Mouse (Mus musculus) adrenal gland, adult (tissue): Measurements from ENCODE around the gene Hs3st6.
A peak's percentile ranks its signal among the peaks of the same experiment; 100 is the strongest.

Experiments
- DNase-seq, 2 experiments: peaks; one replicate each; pipeline ENCODE4 v3.0.0; 2022 to 2023; ENCODE audit warnings: low spot score in 1 of 2; ENCODE audit not compliant: inconsistent age in 2 of 2

Hs3st6 gene

DNA sequence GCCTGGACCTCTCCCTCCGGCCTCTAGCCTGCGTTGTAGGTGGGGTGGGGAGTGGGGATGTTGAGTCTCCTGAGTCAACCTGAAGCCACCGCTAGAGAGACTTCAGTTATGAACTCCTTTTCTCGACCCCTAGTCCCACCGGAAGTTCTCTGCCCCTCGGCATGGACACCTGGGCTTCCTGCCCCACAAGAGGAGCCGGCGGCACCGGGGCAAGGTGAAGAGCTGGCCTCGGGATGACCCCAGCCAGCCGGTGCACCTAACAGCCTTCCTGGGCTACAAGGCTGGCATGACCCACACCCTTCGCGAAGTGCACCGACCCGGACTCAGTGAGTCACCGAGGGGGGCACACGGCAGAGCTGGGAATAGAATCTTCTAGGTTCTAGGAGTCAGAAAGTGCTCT is 24.6 kb upstream of the Hs3st6 start:
- no peak for DNase-seq

- no peak for DNase-seq
Observed at GRCm38 (mm10) chr17:24729067-24729466, 23.7 kb upstream of the Hs3st6 start.

- DNase-seq = no peak
Observed at GRCm38 (mm10) chr17:24730787-24731186, 22.0 kb upstream of the Hs3st6 start.

DNA sequence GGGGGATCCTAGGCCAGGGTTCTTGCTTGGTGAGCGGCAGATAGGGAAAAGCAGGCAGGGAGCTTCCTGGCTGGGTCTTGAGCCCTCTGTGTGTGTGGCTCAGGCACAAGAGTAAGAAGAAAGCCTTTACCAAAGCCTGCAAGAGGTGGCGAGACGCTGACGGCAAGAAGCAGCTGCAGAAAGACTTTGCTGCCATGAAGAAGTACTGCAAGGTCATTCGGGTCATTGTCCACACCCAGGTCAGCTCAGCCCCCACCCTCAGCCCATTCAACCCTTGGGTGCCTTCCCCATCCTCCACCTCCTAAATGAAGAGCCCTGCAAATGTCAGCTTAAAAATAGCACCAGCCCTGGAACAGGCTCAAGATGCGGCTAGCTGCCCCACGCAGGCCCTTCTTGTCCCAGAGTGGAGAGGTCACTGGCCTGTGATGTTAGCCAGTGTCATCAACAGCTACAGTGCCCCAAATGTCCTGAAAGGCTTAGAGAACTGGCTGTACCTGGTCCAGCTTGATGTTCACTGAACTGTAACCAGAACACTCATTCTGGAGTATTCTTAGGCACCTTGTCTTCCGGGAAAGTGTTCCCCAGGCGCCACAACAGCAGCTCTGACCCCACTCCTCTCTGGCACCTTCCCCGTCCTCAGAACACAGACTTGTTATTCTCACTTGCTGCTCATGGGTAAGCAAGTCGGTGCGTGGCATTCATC is 20.4 kb upstream of the Hs3st6 start:
- DNase-seq = peak in 1 of 2 experiments; percentile 61

DNA sequence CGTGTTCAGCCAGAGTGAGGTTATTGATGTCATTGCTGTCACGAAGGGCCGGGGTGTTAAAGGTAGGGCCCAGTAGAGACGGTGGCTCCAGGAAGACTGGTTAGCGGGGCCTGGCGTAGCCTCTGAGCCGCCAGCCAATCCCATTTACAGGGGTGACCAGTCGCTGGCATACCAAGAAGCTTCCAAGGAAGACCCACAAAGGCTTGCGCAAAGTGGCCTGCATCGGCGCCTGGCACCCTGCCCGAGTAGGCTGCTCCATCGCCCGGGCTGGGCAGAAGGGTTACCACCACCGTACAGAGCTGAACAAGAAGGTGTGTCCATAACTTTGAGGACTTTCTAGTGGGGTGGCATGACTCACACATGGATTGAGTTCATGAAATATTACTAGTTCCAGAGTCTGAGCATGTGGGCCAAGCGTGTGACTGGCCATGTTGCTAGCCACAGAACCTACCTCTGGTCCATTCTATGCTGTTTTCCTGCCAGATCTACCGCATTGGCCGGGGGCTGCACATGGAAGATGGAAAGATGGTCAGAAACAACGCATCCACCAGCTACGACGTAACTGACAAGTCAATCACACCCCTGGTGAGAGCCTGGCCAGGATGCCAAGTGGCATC is 19.2 kb upstream of the Hs3st6 start:
- DNase-seq = no peak

DNA sequence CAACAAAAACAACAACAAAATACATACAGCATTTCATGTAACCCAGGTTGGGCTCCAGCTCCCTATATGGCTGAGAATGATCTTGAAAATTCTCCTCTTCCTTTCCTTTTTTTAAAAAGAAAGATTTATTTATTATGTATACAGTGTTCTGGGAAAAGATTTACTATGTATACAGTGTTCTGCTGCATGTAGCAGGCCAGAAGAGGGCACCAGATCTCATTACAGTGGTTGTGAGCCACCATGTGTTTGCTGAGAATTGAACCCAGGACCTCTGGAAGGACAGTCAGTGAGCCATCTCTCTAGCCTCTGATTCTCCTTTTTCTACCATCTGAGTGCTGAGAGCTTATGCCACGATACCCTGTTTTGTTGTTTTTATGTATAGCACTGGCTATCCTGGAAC is 18.3 kb upstream of the Hs3st6 start:
- DNase-seq = no peak

- peak in 1 of 2 experiments; percentile 50 for DNase-seq
Observed at GRCm38 (mm10) chr17:24735446-24735845, 17.3 kb upstream of the Hs3st6 start.

- DNase-seq = peak; percentile 98 to 99
Observed at GRCm38 (mm10) chr17:24736330-24737051, 16.3 kb upstream of the Hs3st6 start, which contains the start of gene Msrb1. TSS of gene Msrb1 (plus strand) at chr17:24736642.

- peak in 1 of 2 experiments; percentile 73 for DNase-seq
Observed at GRCm38 (mm10) chr17:24737135-24737810, 15.5 kb upstream of the Hs3st6 start.

DNA sequence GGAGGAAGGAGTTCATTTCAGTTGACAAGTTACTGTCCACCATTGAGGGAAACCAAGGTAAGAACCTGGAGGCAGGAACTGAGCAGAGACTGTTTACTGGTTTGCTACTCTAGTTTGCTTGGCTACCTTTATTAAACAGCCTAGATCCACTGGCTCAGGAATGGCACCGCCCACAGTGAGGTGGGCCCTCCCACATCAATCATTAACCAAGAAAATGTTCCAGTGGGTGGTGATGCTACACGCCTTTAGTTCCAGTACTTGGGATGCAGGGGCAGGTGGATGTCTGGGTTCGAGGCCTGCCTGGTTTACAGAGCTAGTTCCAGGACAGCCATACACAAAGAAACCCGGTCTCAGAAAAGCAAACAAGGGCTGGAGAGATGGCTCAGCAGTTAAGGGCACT is 14.6 kb upstream of the Hs3st6 start:
- DNase-seq = no peak

DNA sequence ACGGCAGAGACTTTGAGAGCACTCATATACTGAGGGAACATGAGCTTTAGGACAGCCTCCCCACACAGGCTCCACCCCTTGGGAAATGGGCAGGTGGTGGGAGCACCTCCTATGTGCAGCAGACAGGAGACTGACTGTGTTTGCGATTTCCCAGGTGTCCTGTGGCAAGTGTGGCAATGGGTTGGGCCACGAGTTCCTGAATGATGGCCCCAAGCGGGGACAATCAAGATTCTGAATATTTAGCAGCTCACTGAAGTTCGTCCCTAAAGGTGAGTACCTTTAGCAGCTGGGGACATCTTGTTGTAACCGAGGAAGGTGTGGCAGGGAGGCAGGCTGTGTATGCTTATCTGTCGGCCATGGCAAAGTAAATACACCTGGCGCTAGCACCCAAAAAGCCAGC is 12.9 kb upstream of the Hs3st6 start:
- no peak for DNase-seq

DNA sequence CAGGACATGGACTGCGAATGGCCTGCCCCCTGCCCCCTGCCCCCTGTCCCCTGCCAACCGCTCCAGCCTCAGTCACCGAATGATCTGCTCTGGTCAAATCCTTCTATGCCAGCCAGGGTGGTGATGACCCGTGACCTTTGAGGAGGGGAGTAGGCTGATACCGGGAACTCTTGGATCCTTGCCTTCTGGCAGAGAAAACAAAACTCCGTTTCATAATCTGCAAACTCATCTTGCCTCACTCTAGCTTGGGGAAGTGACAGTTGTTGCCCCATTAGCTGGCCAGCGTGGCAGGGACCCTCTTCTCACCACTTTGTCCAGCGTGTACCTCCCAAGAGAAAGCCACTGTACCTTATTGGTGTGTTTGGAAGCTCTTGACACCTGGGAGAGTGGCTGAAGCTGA is 10.5 kb upstream of the Hs3st6 start:
- peak in 1 of 2 experiments; percentile 71 for DNase-seq

- no peak for DNase-seq
Observed at GRCm38 (mm10) chr17:24743896-24744295, 8.9 kb upstream of the Hs3st6 start.

GRCm38 (mm10) chr17:24744381-24744780 is 8.4 kb upstream of the Hs3st6 start:
- DNase-seq = no peak

- peak; percentile 84 to 95 for DNase-seq
Observed at GRCm38 (mm10) chr17:24745526-24746497, 7.0 kb upstream of the Hs3st6 start.

- no peak for DNase-seq
Observed at GRCm38 (mm10) chr17:24746986-24747385, 5.8 kb upstream of the Hs3st6 start.

DNA sequence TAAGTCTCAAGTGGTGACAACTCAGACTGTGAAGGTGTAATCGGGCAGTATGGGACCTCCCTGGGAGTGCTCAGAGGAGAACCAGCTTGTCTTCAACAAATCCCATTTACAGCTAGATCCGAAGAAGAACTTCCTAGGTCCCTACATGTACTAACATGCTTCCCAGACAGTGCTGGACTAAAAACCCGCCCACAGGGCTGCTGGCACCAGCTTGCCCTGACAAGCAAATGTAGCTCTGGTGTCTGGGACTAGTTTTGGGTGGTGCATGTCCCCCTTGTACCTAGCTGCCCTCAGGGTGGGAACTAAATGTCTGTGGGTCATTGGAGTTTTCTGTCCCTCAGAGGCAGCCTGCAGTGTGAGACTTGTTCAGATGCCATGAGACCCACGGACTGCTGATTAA is 1.3 kb upstream of the Hs3st6 start:
- DNase-seq = peak in 1 of 2 experiments; percentile 22

DNA sequence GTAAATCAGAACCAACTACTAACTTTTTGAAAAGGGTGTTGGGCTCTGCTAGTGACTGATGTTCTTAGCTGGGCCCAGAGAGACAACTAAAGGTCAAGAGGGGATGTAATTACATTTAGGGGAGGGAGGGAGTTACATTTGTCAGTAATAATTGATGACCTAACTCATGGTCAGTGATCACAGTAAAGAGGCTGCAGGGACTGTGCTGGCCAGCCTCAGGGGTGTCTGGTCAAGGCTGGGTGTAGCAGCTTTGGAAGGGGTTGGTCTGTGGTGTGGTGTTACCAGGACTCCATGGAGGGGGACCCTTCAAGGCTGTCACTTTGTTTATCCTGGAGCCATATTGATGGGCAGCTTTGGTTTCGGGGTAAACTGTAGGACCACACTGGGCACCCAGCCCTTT is 4.6 kb downstream of the Hs3st6 start:
- DNase-seq = no peak

GRCm38 (mm10) chr17:24761121-24761520 is 8.3 kb downstream of the Hs3st6 start:
- no peak for DNase-seq
